Mouse (Mus musculus): ENCODE measurements around the gene Tbc1d24.

Gene Tbc1d24

GRCm38 (mm10) chr17:24209916-24210240 lies 4.5 kb upstream of the Tbc1d24 start:
- no peak for DNase-seq (ENCODE audit: low spot score)

GRCm38 (mm10) chr17:24209043-24209915 lies 3.9 kb upstream of the Tbc1d24 start, which contains the start of gene Ntn3:
TSS of gene Ntn3 (minus strand) at chr17:24209531.
- no peak for DNase-seq (ENCODE audit: low spot score)

GRCm38 (mm10) chr17:24208641-24209042 lies 3.3 kb upstream of the Tbc1d24 start:
- no peak for DNase-seq (ENCODE audit: low spot score)

GRCm38 (mm10) chr17:24207768-24208640 lies 2.6 kb upstream of the Tbc1d24 start:
- no peak for DNase-seq (ENCODE audit: low spot score)

- no peak for DNase-seq (ENCODE audit: low spot score)
Measured at GRCm38 (mm10) chr17:24206451-24207351, 1.3 kb upstream of the Tbc1d24 start.

- DNase-seq (ENCODE audit: low spot score) = no peak
Measured at GRCm38 (mm10) chr17:24205908-24206361, 573 bp upstream of the Tbc1d24 start.

GRCm38 (mm10) chr17:24204846-24205245 lies 516 bp downstream of the Tbc1d24 start:
- DNase-seq (ENCODE audit: low spot score) = no peak

GRCm38 (mm10) chr17:24203611-24204534 lies 1.5 kb downstream of the Tbc1d24 start:
- DNase-seq (ENCODE audit: low spot score) = no peak

GRCm38 (mm10) chr17:24203068-24203467 lies 2.3 kb downstream of the Tbc1d24 start:
- DNase-seq (ENCODE audit: low spot score) = no peak

GRCm38 (mm10) chr17:24201092-24201491 lies 4.3 kb downstream of the Tbc1d24 start:
- no peak for DNase-seq (ENCODE audit: low spot score)

GRCm38 (mm10) chr17:24199741-24200140 lies 5.6 kb downstream of the Tbc1d24 start:
- no peak for DNase-seq (ENCODE audit: low spot score)

GRCm38 (mm10) chr17:24199252-24199651 lies 6.1 kb downstream of the Tbc1d24 start:
- no peak for DNase-seq (ENCODE audit: low spot score)

- DNase-seq (ENCODE audit: low spot score) = no peak
Measured at GRCm38 (mm10) chr17:24197032-24197824, 8.1 kb downstream of the Tbc1d24 start.

- no peak for DNase-seq (ENCODE audit: low spot score)
Measured at GRCm38 (mm10) chr17:24195349-24195748, 10.0 kb downstream of the Tbc1d24 start.

- no peak for DNase-seq (ENCODE audit: low spot score)
Measured at GRCm38 (mm10) chr17:24193769-24194168, 11.6 kb downstream of the Tbc1d24 start.

- DNase-seq (ENCODE audit: low spot score) = no peak
Measured at GRCm38 (mm10) chr17:24193268-24193667, 12.1 kb downstream of the Tbc1d24 start.

- DNase-seq (ENCODE audit: low spot score) = no peak
Measured at GRCm38 (mm10) chr17:24192848-24193247, 12.5 kb downstream of the Tbc1d24 start.

- no peak for DNase-seq (ENCODE audit: low spot score)
Measured at GRCm38 (mm10) chr17:24191481-24191880, 13.9 kb downstream of the Tbc1d24 start.

- no peak for DNase-seq (ENCODE audit: low spot score)
Measured at GRCm38 (mm10) chr17:24190934-24191333, 14.4 kb downstream of the Tbc1d24 start.

GRCm38 (mm10) chr17:24174259-24174658 lies 31.1 kb downstream of the Tbc1d24 start:
- no peak for DNase-seq (ENCODE audit: low spot score)
